Mouse (Mus musculus): ENCODE measurements around the gene Ltbr. TPM values are rescaled to one million over a fixed set of nuclear protein-coding genes. Genes with fewer than 3 reads are reported as not detected.
"Not testable (repeated sequence)": the region's sequence is repeated elsewhere in the genome, so short reads cannot be mapped to it uniquely, and the experiment has no call there.

Gene Ltbr
- total RNA-seq, 1 experiment from 2014 or later, result 47.9 TPM

- no peak for ATAC-seq (replicated peaks; ENCODE audit: insufficient number of reproducible peaks, low FRiP score, low TSS enrichment, poor library complexity, severe bottlenecking)
These were observed 26.7 kb downstream of the Ltbr start for GRCm38 (mm10) chr6:125286944-125287343.

GRCm38 (mm10) chr6:125285890-125286289 lies 27.8 kb downstream of the Ltbr start, which contains the start of gene Tuba3a:
Gene Tuba3a, minus strand, starts transcription at chr6:125286042.
- ATAC-seq (replicated peaks; ENCODE audit: insufficient number of reproducible peaks, low FRiP score, low TSS enrichment, poor library complexity, severe bottlenecking), result no peak

GRCm38 (mm10) chr6:125284751-125285150 lies 28.9 kb downstream of the Ltbr start:
- ATAC-seq (replicated peaks; ENCODE audit: insufficient number of reproducible peaks, low FRiP score, low TSS enrichment, poor library complexity, severe bottlenecking), result no peak

GRCm38 (mm10) chr6:125284250-125284649 lies 29.4 kb downstream of the Ltbr start:
- ATAC-seq (replicated peaks; ENCODE audit: insufficient number of reproducible peaks, low FRiP score, low TSS enrichment, poor library complexity, severe bottlenecking), result no peak

GRCm38 (mm10) chr6:125282721-125283120 lies 31.0 kb downstream of the Ltbr start:
- ATAC-seq (replicated peaks; ENCODE audit: insufficient number of reproducible peaks, low FRiP score, low TSS enrichment, poor library complexity, severe bottlenecking), result not testable (repeated sequence)

- peak; percentile 70 for ATAC-seq (replicated peaks; ENCODE audit: insufficient number of reproducible peaks, low FRiP score, low TSS enrichment, poor library complexity, severe bottlenecking)
These were observed 34.0 kb downstream of the Ltbr start for GRCm38 (mm10) chr6:125279729-125280128.

GRCm38 (mm10) chr6:125274841-125275563 lies 38.7 kb downstream of the Ltbr start:
- ATAC-seq (replicated peaks; ENCODE audit: insufficient number of reproducible peaks, low FRiP score, low TSS enrichment, poor library complexity, severe bottlenecking), result no peak

GRCm38 (mm10) chr6:125272228-125272785 lies 41.4 kb downstream of the Ltbr start:
- ATAC-seq (replicated peaks; ENCODE audit: insufficient number of reproducible peaks, low FRiP score, low TSS enrichment, poor library complexity, severe bottlenecking), result no peak

- ATAC-seq (replicated peaks; ENCODE audit: insufficient number of reproducible peaks, low FRiP score, low TSS enrichment, poor library complexity, severe bottlenecking), result peak; percentile 97
These were observed 42.0 kb downstream of the Ltbr start for GRCm38 (mm10) chr6:125271455-125272227.

- no peak for ATAC-seq (replicated peaks; ENCODE audit: insufficient number of reproducible peaks, low FRiP score, low TSS enrichment, poor library complexity, severe bottlenecking)
These were observed 44.9 kb downstream of the Ltbr start for GRCm38 (mm10) chr6:125268799-125269198.

- no peak for ATAC-seq (replicated peaks; ENCODE audit: insufficient number of reproducible peaks, low FRiP score, low TSS enrichment, poor library complexity, severe bottlenecking)
These were observed 46.2 kb downstream of the Ltbr start for GRCm38 (mm10) chr6:125267469-125267868.

- not testable (repeated sequence) for ATAC-seq (replicated peaks; ENCODE audit: insufficient number of reproducible peaks, low FRiP score, low TSS enrichment, poor library complexity, severe bottlenecking)
These were observed 47.1 kb downstream of the Ltbr start for GRCm38 (mm10) chr6:125266600-125266999.

- no peak for ATAC-seq (replicated peaks; ENCODE audit: insufficient number of reproducible peaks, low FRiP score, low TSS enrichment, poor library complexity, severe bottlenecking)
These were observed 47.6 kb downstream of the Ltbr start for GRCm38 (mm10) chr6:125266091-125266490.

- peak; percentile 85 for ATAC-seq (replicated peaks; ENCODE audit: insufficient number of reproducible peaks, low FRiP score, low TSS enrichment, poor library complexity, severe bottlenecking)
These were observed 48.4 kb downstream of the Ltbr start for GRCm38 (mm10) chr6:125265239-125265638.

- no peak for ATAC-seq (replicated peaks; ENCODE audit: insufficient number of reproducible peaks, low FRiP score, low TSS enrichment, poor library complexity, severe bottlenecking)
These were observed 49.5 kb downstream of the Ltbr start for GRCm38 (mm10) chr6:125264219-125264618.

GRCm38 (mm10) chr6:125260006-125260555 lies 53.6 kb downstream of the Ltbr start:
- ATAC-seq (replicated peaks; ENCODE audit: insufficient number of reproducible peaks, low FRiP score, low TSS enrichment, poor library complexity, severe bottlenecking), result no peak

Measured in monocyte, adult 5-6 weeks (primary cell).